Mouse (Mus musculus) embryo, embryonic 9.5 days (tissue): Measurements from ENCODE around the gene Lrrc25.

Experiments used
- DNase-seq: peaks from one replicate; pipeline ENCODE4 v3.0.0-alpha.2; 2017; ENCODE audit errors: extremely low spot score

Lrrc25 gene

DNA sequence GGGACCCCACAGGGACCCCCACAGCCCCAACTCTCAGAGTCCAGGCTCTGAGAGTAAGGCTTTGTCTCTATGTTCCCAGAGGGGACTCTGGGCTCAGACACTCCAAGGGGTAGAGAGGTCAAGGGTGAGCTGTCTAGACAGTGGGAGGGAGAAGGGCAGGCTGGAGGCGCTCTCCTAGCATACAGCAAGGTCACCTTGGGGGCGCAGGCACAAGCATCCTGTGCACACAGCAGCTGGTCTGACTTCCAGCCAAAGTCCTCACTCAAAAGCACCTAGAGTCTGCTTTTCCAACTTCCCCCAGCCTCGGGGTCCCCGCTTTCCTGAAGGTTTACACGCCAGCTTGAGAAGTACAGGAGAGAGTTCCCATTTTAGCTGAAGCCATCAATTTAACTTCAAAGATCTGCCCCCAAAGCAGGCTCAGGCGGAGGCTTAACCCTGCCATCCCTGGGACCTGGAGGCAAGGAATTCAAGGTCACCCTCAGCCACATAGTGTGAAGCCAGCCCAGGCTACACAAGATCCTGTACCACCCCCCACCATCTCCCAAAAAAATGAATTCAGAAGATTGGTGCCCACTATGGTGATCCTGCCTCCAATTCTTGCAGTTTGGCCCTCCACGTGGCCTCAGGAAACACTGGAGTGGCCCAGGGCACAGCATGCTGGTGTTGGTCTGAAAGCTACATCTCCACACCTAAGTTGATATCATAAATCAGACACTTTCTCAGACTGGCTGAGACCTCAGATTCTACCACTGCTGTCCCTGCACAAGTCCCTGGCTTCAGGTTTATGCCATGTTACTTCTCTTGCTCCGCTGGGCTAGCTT is 31.6 kb downstream of the Lrrc25 start:
- no peak for DNase-seq

GRCm38 (mm10) chr8:70648164-70648442 is 32.1 kb downstream of the Lrrc25 start:
- no peak for DNase-seq

DNA sequence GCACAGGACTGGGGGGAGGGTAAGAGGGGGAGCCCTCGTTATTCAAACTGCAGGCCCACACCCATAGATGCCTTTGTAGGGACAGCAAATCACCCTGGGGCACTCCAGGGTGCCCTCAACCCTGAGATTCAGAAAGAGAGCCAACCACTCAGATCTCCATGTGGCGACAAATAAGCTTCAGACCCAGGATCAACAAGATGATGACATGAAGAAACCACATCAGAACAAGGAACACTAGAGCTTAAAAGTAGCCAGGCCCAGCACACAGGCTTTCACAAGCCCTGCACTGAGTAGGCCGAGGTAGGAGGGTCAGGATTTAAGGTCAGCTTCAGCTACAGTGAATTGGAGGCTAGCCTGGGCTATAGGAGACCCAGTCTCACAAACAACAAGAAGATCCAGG is 33.0 kb downstream of the Lrrc25 start:
- DNase-seq = no peak

DNA sequence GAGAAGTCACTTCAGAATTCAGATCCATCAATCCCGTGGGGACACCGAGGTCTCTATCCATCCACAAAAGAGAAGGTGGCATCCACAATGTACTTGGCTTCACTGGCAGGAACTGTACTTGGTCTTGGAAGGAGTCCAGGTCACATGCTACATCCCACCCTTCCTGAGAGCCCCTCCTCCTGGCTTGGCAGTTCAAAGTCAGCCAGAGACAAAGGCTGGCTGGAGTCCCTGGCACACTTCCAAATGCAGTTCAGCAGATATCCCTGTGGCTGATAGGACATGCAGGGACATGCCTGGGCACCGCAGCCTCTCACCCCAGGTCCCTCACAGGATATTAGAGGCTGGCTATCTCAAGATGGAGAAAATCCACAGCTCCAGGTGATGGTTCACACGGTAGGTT is 33.4 kb downstream of the Lrrc25 start:
- no peak for DNase-seq

GRCm38 (mm10) chr8:70650351-70650750 is 34.4 kb downstream of the Lrrc25 start:
- no peak for DNase-seq

GRCm38 (mm10) chr8:70653226-70653625 is 37.3 kb downstream of the Lrrc25 start:
- DNase-seq = peak; percentile 54

- DNase-seq = no peak
Observed at GRCm38 (mm10) chr8:70654121-70654520, 38.2 kb downstream of the Lrrc25 start.

- DNase-seq = no peak
Observed at GRCm38 (mm10) chr8:70655469-70655868, 39.5 kb downstream of the Lrrc25 start.

- peak; percentile 27 for DNase-seq
Observed at GRCm38 (mm10) chr8:70656193-70656790, 40.3 kb downstream of the Lrrc25 start.

DNA sequence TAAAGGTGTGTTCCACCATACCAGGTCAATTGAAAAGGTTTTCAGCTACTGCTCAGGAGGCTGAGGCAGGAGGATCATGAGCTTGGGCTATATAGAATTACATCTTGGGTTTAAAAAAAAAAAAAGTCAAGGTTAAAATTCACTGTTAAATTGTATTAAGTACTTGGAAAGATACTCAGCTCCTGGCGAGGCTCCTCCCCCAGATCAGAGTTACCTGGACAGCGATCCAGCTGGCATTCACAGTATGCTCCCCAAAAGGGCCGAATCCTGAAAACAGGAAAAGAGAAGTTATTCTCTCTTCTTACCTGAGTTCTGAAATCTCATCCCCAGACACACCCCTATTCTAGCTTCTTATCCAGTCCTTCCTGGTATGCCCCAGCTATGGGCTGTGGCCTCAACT is 41.3 kb downstream of the Lrrc25 start:
- no peak for DNase-seq

DNA sequence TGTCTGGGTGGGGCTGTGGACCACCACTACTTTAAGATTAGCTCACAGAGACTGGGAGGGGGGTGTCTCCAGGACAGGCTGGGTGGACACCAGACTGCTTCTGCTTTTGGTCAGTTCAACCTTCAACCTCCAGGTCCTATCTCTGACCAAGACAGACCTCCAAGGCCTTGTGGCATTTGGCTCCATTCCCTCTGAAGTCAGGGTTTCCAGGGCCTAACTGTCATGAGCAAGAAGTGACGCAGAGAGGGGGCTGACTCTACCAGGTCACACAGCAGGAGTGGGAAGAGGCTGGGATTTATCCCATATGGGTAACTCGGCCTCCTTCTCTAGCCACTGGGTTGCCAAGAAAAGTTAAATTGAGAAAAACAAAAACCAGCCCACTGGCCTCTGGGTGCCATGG is 41.8 kb downstream of the Lrrc25 start:
- DNase-seq = no peak

GRCm38 (mm10) chr8:70658897-70659603 is 43.1 kb downstream of the Lrrc25 start:
- no peak for DNase-seq

DNA sequence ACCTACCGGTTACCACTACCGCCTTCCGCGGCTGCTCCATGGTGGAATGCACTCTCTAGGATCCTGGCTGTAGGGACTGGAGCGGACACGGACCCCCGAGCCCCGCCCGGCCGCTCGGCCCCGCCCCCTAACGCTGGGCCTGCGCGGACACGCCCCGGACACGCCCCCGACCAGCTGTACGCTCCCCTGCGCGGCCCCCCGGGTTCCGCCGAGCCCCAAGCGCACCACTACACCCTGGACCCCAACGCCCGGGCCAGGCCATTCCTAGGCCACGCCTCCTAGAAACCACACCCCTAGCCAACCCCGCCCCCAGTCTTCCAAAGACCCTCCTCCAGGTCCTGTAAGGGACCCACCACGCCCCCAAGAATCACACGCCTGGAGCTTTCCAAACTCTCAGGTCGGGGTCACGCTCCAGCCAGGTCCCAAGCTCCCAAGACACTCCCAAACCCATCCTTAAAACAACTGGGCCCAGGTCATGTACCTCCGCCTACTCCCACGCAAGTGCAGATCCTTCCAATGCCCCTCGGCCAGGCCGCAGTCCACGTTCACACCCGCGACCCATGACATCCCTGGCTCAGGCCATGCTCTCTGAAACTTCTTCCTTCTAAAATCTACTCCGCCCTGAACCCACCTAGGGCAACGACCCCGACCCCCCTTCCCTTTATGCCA is 43.8 kb downstream of the Lrrc25 start:
- DNase-seq = peak; percentile 99

DNA sequence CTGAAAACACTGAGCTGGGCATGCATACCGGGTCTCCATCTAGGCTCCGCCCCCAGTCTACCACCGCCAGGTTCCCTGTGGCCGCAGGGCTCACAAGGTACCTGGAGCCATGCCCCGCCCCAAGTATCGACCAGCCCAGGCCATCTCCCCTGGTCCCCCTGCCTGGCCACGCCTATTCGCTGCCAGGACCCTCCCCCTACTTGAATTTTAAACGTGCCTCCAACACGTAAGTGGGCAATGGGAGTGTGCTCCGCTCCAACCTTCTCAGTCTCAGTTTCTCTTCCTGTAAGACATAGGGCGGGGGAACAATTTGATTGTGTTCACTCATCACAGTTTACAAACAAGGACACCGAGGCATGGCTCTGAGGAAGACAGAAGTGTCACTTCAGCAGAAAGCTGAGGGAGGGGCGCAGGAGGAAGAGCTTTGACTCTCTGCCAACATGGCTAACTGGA is 44.3 kb downstream of the Lrrc25 start, which contains the start of gene Pgpep1:
TSS of gene Pgpep1 (minus strand) at position 116 of the 453 bp plus-strand sequence.
- peak; percentile 67 for DNase-seq

- no peak for DNase-seq
Observed at GRCm38 (mm10) chr8:70663691-70664090, 47.7 kb downstream of the Lrrc25 start.

DNA sequence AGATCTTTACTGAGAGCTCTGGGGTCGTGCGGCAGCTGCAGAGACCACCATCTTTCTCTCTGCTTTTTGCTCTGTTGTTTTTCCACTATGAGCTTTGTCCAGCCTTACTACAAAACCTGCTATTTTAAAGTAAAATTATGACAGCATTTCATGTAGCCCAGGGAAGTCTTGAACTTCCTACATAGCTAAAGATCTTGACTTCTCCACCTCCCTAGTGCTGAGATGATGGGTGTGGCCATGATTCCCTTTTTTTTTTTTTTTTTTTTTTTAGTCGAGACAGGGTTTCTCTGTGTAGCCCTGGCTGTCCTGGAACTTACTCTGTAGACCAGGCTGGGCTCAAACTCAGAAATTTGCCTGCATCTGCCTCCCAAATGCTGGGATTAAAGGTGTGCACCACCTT is 48.7 kb downstream of the Lrrc25 start:
- DNase-seq = no peak

DNA sequence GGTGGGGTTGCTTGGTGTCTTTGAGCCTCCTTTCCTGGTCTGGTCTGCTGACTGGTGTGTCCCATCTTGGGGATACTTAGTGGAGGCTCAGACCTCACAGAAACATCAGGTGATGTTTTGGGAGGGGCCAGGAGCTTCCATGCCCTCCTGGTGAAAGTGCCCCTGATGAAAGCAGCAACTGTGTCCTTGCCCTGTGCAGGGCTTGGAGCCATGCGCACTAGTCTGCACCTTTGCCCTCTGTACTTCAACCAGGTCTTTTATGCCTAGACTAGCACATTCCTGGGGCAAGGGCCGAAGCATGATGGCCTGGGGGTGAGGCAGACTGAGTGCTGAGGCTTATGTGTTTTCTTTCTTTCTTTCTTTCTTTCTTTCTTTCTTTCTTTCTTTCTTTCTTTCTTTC is 49.6 kb downstream of the Lrrc25 start:
- DNase-seq = no peak

DNA sequence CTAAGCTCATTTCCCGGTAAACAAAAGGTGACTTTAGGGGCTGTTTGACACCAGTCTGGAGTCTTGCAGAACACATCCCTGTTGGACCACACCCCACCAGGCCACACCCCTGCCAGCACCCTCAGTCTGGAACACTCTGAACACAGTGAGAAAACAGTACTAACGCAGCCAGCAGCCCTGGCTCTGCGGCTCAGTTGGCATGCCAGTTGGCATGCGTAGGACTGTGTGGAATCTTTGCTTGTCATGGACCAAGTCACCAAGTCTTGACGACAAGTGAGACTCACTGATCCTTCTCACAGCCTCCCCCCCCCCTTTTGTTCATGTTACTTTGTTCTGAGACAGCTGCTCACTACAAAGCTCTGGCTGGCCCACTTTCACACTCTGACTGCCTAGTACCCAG is 51.1 kb downstream of the Lrrc25 start:
- DNase-seq = no peak
